Mouse (Mus musculus) E14TG2a.4 (cell line): ENCODE data around the gene Spsb1.

Experiments used
- CTCF ChIP-seq: conservative IDR thresholded peaks from 2 replicates; pipeline ENCODE4 v1.5.1; 2014; ENCODE audit warnings: low read length
- NANOG ChIP-seq: IDR thresholded peaks from 2 replicates; pipeline ENCODE4 v1.6.1; 2014; ENCODE audit warnings: borderline replicate concordance, low read length, mixed read lengths

DNA sequence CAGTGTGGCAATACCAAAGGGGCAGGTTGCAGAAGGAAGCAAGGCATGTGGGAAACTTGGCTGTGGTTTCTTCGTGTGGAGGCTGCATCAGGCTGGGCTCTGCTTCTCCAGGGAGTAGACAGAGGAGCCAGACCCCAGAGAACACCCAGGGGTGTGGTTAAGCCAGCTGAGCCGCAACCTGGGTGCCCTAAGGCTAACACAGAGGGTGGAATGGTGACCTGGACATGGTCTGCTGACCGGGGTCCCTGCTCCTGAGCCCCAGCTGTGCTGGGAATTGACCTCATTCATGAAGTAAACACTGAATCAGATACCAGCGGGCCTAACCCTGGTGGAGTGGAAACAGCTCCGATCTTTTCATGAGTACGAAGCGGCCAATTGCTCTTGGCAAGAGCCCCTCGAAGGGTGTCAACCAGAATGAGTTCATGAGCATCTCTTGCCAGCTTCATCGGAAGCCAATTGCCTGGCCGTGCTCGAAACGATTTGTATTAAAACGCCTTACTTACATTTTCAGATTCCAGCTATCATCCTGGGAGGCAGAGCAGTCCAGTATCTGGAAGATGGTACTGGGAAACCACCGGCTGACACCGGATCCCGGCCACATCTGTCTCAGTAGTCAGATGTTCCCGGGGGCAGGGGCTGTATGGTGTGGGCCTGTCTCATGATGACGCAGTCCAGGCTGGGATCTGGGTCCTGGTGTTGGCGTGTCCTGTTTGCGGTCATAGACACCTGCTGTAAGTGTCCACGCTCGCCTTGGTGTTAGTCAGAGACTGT is 107.8 kb downstream of the Spsb1 start:
- TF ChIP-seq CTCF, result no peak
- no peak for TF ChIP-seq NANOG
